Mouse (Mus musculus) ZHBTc4 (cell line): Measurements from ENCODE around the gene Fam136a.

Source experiments
- DNase-seq: peaks from one replicate; pipeline ENCODE4 v3.0.0-alpha.2; 2011; ENCODE audit warnings: low read depth, low spot score

The Fam136a gene

GRCm38 (mm10) chr6:86365371-86366124 lies at the start of gene Fam136a:
Fam136a (plus strand) TSS chr6:86365646.
- DNase-seq: peak; percentile 100

GRCm38 (mm10) chr6:86317066-86317465 lies 48.4 kb upstream of the Fam136a start:
- no peak for DNase-seq

- no peak for DNase-seq
Observed at GRCm38 (mm10) chr6:86318855-86319254, 46.6 kb upstream of the Fam136a start.

- DNase-seq: peak; percentile 61
Observed at GRCm38 (mm10) chr6:86322031-86322563, 43.3 kb upstream of the Fam136a start.

- peak; percentile 96 for DNase-seq
Observed at GRCm38 (mm10) chr6:86322991-86323390, 42.5 kb upstream of the Fam136a start.

GRCm38 (mm10) chr6:86324400-86324799 lies 41.0 kb upstream of the Fam136a start:
- DNase-seq: no peak

GRCm38 (mm10) chr6:86325646-86326045 lies 39.8 kb upstream of the Fam136a start:
- no peak for DNase-seq

- DNase-seq: no peak
Observed at GRCm38 (mm10) chr6:86326866-86327265, 38.6 kb upstream of the Fam136a start.

GRCm38 (mm10) chr6:86328369-86328768 lies 37.1 kb upstream of the Fam136a start:
- no peak for DNase-seq

DNA sequence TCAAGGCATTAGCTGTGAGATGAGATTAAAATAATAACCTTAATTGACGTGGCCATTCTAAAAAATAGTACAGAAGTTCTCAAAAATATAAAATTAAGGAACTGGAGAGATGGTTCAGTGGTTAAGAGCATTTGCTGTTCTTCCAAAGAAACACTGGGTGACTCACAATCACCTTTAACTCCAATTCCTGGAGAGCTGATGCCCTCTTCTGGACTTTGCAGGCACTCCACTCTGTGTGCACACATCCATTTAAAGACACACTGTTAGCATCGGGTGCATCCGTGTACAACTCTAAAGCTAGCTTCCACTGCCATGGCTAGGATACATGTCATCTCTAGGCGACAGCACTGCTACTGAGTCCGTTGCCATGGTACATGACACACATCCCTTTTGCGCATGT lies 35.5 kb upstream of the Fam136a start:
- peak; percentile 87 for DNase-seq

GRCm38 (mm10) chr6:86335121-86335849 lies 30.2 kb upstream of the Fam136a start:
- DNase-seq: no peak

DNA sequence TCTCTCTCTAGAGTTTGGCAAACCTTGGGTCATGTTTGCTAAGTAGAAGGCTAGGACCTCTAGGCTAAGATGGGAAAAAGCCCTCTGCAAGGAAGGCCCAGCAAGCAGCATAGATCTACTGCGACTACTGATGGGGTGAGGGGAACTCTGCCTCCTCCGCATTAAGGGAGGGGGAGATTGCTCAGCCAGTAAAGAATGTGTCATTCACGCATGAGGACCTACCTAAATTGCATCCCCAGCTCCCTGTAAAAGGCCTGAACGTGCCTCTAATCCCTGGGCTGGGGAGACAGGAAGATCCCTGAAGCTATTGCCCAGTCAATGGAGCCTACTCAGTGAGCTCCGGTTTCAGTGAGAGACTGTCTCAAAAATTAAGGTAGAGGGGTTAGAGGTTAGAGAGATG lies 29.6 kb upstream of the Fam136a start:
- DNase-seq: no peak

DNA sequence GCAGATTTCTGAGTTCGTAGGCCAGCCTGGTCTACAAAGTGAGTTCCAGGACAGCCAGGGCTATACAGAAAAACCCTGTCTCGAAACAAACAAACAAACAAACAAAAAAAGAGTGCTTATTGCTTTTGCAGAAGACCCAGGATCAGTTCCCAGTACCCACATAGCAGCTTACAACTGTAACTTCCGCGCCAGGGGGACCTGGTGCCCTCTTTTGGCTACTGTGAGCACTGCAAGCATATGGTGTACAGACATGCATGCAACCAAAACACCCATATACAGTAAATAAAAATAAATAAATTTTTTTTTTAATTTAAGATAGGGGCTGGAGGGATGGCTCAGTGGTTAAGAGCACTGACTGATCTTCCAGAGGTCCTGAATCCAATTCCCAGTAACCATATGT lies 29.1 kb upstream of the Fam136a start:
- peak; percentile 54 for DNase-seq

DNA sequence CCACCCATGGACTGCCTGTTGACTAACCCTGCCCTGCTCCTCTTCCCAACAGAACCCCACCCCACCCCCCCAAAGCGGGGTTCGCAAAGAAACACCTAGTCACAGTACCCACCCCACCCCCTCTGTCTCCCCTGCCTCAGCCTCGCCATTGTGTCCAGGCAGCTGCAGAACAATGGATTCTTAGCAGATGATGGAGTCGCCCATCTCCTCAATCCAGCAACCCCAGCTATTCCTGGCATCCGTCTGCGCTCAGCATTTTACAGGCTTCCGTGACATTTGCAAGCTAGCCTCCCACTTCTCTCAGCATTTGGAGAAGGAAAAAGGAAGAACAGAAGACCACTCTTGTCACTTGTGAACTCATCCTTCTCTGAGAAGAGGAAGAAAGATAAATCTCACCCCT lies 21.8 kb upstream of the Fam136a start:
- DNase-seq: peak; percentile 52

DNA sequence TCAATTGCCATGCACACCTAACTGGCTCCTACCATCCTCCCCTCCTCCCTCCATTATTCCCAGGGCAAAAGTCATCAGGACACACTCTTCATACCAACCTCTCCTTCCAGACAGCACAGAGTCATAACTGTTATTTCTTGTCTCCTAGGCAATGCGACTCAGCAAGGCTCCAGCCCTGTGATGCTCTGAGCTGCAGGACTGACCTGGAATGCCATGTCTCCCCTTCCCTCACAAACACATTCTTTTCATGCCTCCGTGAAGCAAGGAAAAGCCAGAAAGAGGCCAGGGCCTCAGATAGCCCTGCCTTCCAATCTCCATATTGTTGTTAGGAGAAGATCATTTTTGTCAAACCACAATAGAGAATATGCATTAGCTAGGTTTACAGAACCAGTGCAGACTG lies 19.4 kb upstream of the Fam136a start:
- no peak for DNase-seq

GRCm38 (mm10) chr6:86349257-86349656 lies 16.2 kb upstream of the Fam136a start:
- no peak for DNase-seq

DNA sequence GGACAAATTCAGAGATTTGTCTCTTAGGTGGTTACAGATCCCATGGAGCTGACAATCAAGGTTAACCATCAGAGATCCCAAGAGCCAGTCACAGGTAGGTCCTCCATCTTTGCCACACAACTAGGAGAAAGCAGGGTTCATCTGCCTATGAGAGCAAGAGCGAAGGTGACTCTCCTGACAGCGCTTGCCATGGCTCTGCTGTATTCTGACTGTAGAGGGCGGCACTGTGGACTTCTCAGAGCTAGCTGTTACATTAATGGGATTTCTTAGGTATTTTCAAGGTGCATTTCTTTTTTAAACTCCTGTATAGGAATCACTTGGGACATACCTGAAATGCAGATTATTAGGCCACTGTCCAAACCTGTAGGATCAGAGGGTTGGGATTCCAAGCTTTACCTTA lies 10.5 kb upstream of the Fam136a start:
- no peak for DNase-seq

GRCm38 (mm10) chr6:86356956-86357355 lies 8.5 kb upstream of the Fam136a start:
- DNase-seq: no peak

- peak; percentile 14 for DNase-seq
Observed at GRCm38 (mm10) chr6:86360691-86361090, 4.8 kb upstream of the Fam136a start.

- peak; percentile 47 for DNase-seq
Observed at GRCm38 (mm10) chr6:86361373-86361772, 4.1 kb upstream of the Fam136a start.

GRCm38 (mm10) chr6:86364442-86365141 lies 854 bp upstream of the Fam136a start:
- peak; percentile 89 for DNase-seq
